Mouse (Mus musculus) liver, postnatal 0 days (tissue): ENCODE results near the gene Dok1.

Source experiments
- CTCF ChIP-seq: sonication (generic); IDR thresholded peaks from 2 replicates; pipeline ENCODE4 v1.5.1; 2016; ENCODE audit warnings: antibody characterized with exemption, low read depth
- EP300 ChIP-seq: IDR thresholded peaks from 2 replicates; pipeline ENCODE4 v1.6.1; 2016; ENCODE audit warnings: antibody characterized with exemption, low read depth, mild to moderate bottlenecking

- TF ChIP-seq CTCF (no peak), EP300 (no peak)
Observed at GRCm38 (mm10) chr6:83066441-83066840, 33.2 kb upstream of the Dok1 start.
